8 mouse cellular contexts compared by ENCODE assay signal in the genomic region with DNA sequence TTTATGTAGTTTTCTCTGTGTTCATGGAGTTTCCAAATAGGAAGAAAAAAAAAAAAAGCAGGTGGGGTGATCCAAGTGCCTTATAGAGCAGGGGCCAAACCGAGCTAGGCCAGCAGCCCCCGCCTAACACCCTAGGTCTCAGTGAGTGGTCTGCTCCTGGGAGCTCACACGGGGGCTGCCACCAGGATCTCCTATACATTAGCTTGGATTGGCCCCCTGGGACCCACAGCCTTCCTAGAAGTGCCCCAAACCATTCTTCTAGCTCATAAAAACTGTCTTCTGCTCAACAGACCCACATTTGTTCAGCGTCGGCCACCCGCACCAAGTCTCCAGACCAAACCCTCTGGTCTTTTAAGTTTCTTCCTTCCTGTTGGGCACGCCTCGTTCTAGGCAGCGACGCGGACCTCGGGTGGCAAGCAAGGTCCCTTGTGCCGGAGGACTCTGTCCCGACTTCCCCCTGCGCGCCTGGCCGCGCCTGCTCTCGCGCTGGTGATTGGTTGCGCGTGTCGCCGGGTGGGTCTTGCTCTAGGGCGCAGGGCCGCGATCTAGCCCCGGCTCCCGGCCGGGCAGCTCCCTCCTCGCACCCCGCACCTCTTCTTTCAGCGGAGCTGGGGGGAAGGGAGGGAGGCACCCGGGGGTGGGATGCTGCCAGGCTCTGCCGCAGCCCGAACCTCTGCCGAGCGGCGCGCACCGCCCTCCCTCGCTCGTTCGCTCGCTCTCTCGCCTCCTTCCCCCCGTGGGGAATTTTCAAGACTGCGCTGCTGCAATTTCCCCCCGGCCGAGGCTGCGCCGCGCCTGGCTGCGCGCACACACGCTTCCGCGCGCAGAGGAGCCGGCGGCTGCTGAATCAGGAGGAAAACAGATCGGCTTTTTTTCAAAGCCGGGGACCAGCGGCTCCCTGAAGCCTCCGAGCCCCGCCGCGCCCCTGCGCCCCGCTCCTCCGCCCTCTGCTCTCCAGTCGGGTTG. TPM values are rescaled to one million over a fixed set of nuclear protein-coding genes. Genes with fewer than 3 reads are reported as not detected.
DNase-seq lines count a peak whose midpoint lies in the region; ATAC-seq and TF ChIP-seq lines count a peak whose summit lies in the region.

No protein-coding gene starts in this region.

- H3K9me3 ChIP-seq in CH12.LX (replicated peaks; ENCODE audit: low read length): peaks cover 16% of the 10 kb centered on the region
- no peaks in the 10 kb centered on the region; the same call in 1 of the 2 replicates for H3K9me3 ChIP-seq in embryonic facial prominence, embryonic 15.5 days (replicated peaks)
- peaks cover 6% of the 10 kb centered on the region; the same call in 1 of the 2 replicates for H3K9me3 ChIP-seq in heart, embryonic 13.5 days
- H3K9me3 ChIP-seq in liver, embryonic 15.5 days (replicated peaks): no peaks in the 10 kb centered on the region

- 0 out of 2 replicates have a peak, but pooled peaks have one; percentile 12 for ATAC-seq in embryonic facial prominence, embryonic 15.5 days (ENCODE audit: insufficient number of reproducible peaks, low FRiP score, low TSS enrichment, low read depth)
- no peak for ATAC-seq in heart, embryonic 13.5 days (ENCODE audit: extremely low read depth, insufficient number of reproducible peaks, low FRiP score, low TSS enrichment)
- no peak for ATAC-seq in liver, embryonic 15.5 days (ENCODE audit: insufficient read depth)

- no peaks in the 10 kb centered on the region for H3K36me3 ChIP-seq in CH12.LX (replicated peaks in 1 of 2; ENCODE audit: control insufficient read depth in 1 of 2, insufficient read depth in 1 of 2, low read length in 1 of 2)
- no peaks in the 10 kb centered on the region for H3K36me3 ChIP-seq in embryonic facial prominence, embryonic 15.5 days
- no peaks in the 10 kb centered on the region for H3K36me3 ChIP-seq in heart, embryonic 13.5 days
- no peaks in the 10 kb centered on the region for H3K36me3 ChIP-seq in liver, embryonic 15.5 days (replicated peaks)

- peaks cover 76% of the 10 kb centered on the region for H3K27me3 ChIP-seq in CH12.LX (replicated peaks)
- H3K27me3 ChIP-seq in embryonic facial prominence, embryonic 15.5 days: peaks cover 60% of the 10 kb centered on the region
- peaks cover 89% of the 10 kb centered on the region for H3K27me3 ChIP-seq in heart, embryonic 13.5 days (replicated peaks)
- peaks cover 80% of the 10 kb centered on the region for H3K27me3 ChIP-seq in liver, embryonic 15.5 days

- no peak overlapping the region for H3K9ac ChIP-seq in CH12.LX (ENCODE audit: insufficient read depth, low read depth)
- no peak overlapping the region for H3K9ac ChIP-seq in embryonic facial prominence, embryonic 15.5 days
- H3K9ac ChIP-seq in heart, embryonic 13.5 days: peak overlapping the region; percentile 78
- no peak overlapping the region for H3K9ac ChIP-seq in liver, embryonic 15.5 days

- dilution Hi-C loops in CH12.LX (cut with MboI; ENCODE audit: extremely low pct_ligation_motif_present, extremely low pct_unique_long_range_greater_than_20kb, low sequenced_read_pairs): no loop called here

- no peak for DNase-seq in CH12.LX (ENCODE audit: extremely low read depth)
- DNase-seq in adrenal gland, postnatal 4 days (ENCODE audit: low spot score in 2 of 2): peak; percentile 6 to 11
- peak; percentile 16 to 43 for DNase-seq in kidney, postnatal 36 days
- DNase-seq in c-Kit-positive CD71-positive TER-119-positive erythroid progenitor cells, embryonic 14.5 days (ENCODE audit: low spot score): no peak

- TF ChIP-seq POLR2A in CH12.LX (IDR thresholded peaks at IDR 0.05; ENCODE audit: low read depth, low read length): no peak
- no peak for TF ChIP-seq POLR2A in olfactory bulb, adult 2 months (IDR thresholded peaks at IDR 0.05; ENCODE audit: insufficient read depth, low read depth, low read length)

- no peaks in the 10 kb centered on the region for H3K4me1 ChIP-seq in CH12.LX (ENCODE audit: control insufficient read depth in 1 of 2, insufficient read depth in 2 of 2)
- H3K4me1 ChIP-seq in embryonic facial prominence, embryonic 15.5 days: peaks cover 16% of the 10 kb centered on the region
- H3K4me1 ChIP-seq in heart, embryonic 13.5 days: peaks cover 5% of the 10 kb centered on the region; the same call in 1 of the 2 replicates
- peaks cover 5% of the 10 kb centered on the region; the same call in 1 of the 2 replicates for H3K4me1 ChIP-seq in liver, embryonic 15.5 days (replicated peaks)
- peaks cover 25% of the 10 kb centered on the region for H3K4me1 ChIP-seq in olfactory bulb, adult 2 months (ENCODE audit: control insufficient read depth, insufficient read depth, low read length)

- 0 out of 2 replicates have a peak overlapping the region, but pooled peaks have one; percentile 41 for H3K4me2 ChIP-seq in CH12.LX (ENCODE audit: insufficient read depth, low read depth, poor library complexity, severe bottlenecking)
- H3K4me2 ChIP-seq in embryonic facial prominence, embryonic 15.5 days (replicated peaks): peak overlapping the region; percentile 96
- H3K4me2 ChIP-seq in heart, embryonic 13.5 days: peak overlapping the region; percentile 99
- H3K4me2 ChIP-seq in liver, embryonic 15.5 days: peak overlapping the region; percentile 62

- no peak overlapping the region for H3K4me3 ChIP-seq in CH12.LX (replicated peaks in 1 of 3; ENCODE audit: low read depth in 2 of 3, low read length in 2 of 3, poor library complexity in 1 of 3)
- peak overlapping the region; percentile 56 for H3K4me3 ChIP-seq in embryonic facial prominence, embryonic 15.5 days (replicated peaks)
- H3K4me3 ChIP-seq in heart, embryonic 13.5 days: peak overlapping the region; percentile 68
- peak overlapping the region; percentile 35 for H3K4me3 ChIP-seq in liver, embryonic 15.5 days (replicated peaks)
- peak overlapping the region; percentile 97 for H3K4me3 ChIP-seq in olfactory bulb, adult 2 months (ENCODE audit: insufficient read depth, low read depth, low read length)

- TF ChIP-seq CTCF in CH12.LX (conservative IDR thresholded peaks at IDR 0.05 in 1 of 2, IDR thresholded peaks at IDR 0.05 in 1 of 2; ENCODE audit: low read depth in 2 of 2, low read length in 2 of 2): no peak
- no peak for TF ChIP-seq CTCF in olfactory bulb, adult 2 months (IDR thresholded peaks at IDR 0.05; ENCODE audit: insufficient read depth, low read depth, low read length)

- no peaks in the 10 kb centered on the region for H3K79me2 ChIP-seq in CH12.LX (replicated peaks; ENCODE audit: control insufficient read depth, extremely low read depth, insufficient read depth, poor library complexity, severe bottlenecking)

- H3K27ac ChIP-seq in CH12.LX (ENCODE audit: insufficient read depth, low read depth): no peak overlapping the region
- no peak overlapping the region for H3K27ac ChIP-seq in embryonic facial prominence, embryonic 15.5 days (replicated peaks)
- H3K27ac ChIP-seq in heart, embryonic 13.5 days (replicated peaks): no peak overlapping the region
- H3K27ac ChIP-seq in liver, embryonic 15.5 days (replicated peaks): no peak overlapping the region
- peak overlapping the region; percentile 38 for H3K27ac ChIP-seq in olfactory bulb, adult 2 months (ENCODE audit: insufficient read depth, low read depth, low read length)

- TF ChIP-seq EP300 in CH12.LX (IDR thresholded peaks at IDR 0.05; ENCODE audit: low read length): no peak

- 2% methylated on average over 71 of the region's 72 CpGs for WGBS in embryonic facial prominence, embryonic 15.5 days
- 2% methylated on average over 72 of the region's 72 CpGs for WGBS in heart, embryonic 13.5 days
- WGBS in liver, embryonic 15.5 days (ENCODE audit: insufficient replicate concordance): 3% methylated on average over 63 of the region's 72 CpGs
- 3% methylated on average over 70 of the region's 72 CpGs for WGBS in olfactory bulb, adult 2 months

- TF ChIP-seq RAD21 in CH12.LX (IDR thresholded peaks at IDR 0.05; ENCODE audit: low read depth, low read length): no peak

- in situ Hi-C loops in CH12.LX (cut with MboI; ENCODE audit: low pct_ligation_motif_present, low pct_unique_long_range_greater_than_20kb, low sequenced_read_pairs): no loop called here

TF ChIP-seq in CH12.LX, 34 proteins besides CTCF, POLR2A, EP300 and RAD21:
- TF ChIP-seq E2F4 (IDR thresholded peaks at IDR 0.05; ENCODE audit: insufficient replicate concordance, low read depth, low read length) (no peak), TCF12 (IDR thresholded peaks at IDR 0.05; ENCODE audit: low read depth, low read length) (no peak), KAT2A (IDR thresholded peaks at IDR 0.05; ENCODE audit: insufficient replicate concordance, low read length) (no peak), CHD2 (IDR thresholded peaks at IDR 0.05; ENCODE audit: low read length) (no peak), UBTF (IDR thresholded peaks at IDR 0.05; ENCODE audit: low read depth, low read length) (no peak), CHD1 (IDR thresholded peaks at IDR 0.05; ENCODE audit: low read depth, low read length) (no peak), PAX5 (IDR thresholded peaks at IDR 0.05; ENCODE audit: low read length) (no peak), ZNF384 (IDR thresholded peaks at IDR 0.05; ENCODE audit: low read depth, low read length) (no peak), ELF1 (IDR thresholded peaks at IDR 0.05; ENCODE audit: low read depth, low read length) (no peak), ZKSCAN1 (IDR thresholded peaks at IDR 0.05; ENCODE audit: borderline replicate concordance, low read depth, low read length) (no peak), USF2 (conservative IDR thresholded peaks at IDR 0.05; ENCODE audit: low read depth, low read length) (no peak), TBP (conservative IDR thresholded peaks at IDR 0.05; ENCODE audit: low read depth, low read length) (no peak), HCFC1 (IDR thresholded peaks at IDR 0.05; ENCODE audit: low read depth, low read length) (no peak), SMC3 (IDR thresholded peaks at IDR 0.05; ENCODE audit: low read depth, low read length) (no peak)

RNA-seq across cellular contexts. Expression of gene Cacna1a, which starts 25.9 kb away (rescaled TPM):
- total RNA-seq in CH12.LX (2012; rRNA removed): 6.9 and 9.1 TPM in 2 replicates
- total RNA-seq in CH12.LX (2014; rRNA removed): 2.6 and 2.7 TPM in 2 replicates
- 8.2 and 9.4 TPM in 2 replicates for polyA plus RNA-seq in CH12.LX (2012; ENCODE audit: insufficient read length, low read depth)
- 10 to 100 TPM; 14.8 to 15.6 TPM for total RNA-seq in adrenal gland, postnatal 4 days (2021)
- polyA plus RNA-seq in embryonic facial prominence, embryonic 15.5 days (2015; fragmentation: Nextera tagmentation; extraction: Ambion mirVana): 6.7 and 8.0 TPM in 2 replicates
- polyA plus RNA-seq in heart, embryonic 13.5 days (2015; fragmentation: Nextera tagmentation; extraction: Ambion mirVana): 6.4 and 8.1 TPM in 2 replicates
- 0.15 and 0.26 TPM in 2 replicates for polyA plus RNA-seq in liver, embryonic 15.5 days (2015; fragmentation: Nextera tagmentation; extraction: Ambion mirVana)
- not detected in 2 replicates for polyA plus RNA-seq in olfactory bulb, adult 2 months (2012; ENCODE audit: insufficient read depth, insufficient read length, low replicate concordance, missing spikeins)

Comparison
In these comparisons a context has a peak if more than half of its experiments do, and no peak if none do; other contexts are left out.
1. DNase-seq: peak in adrenal gland, postnatal 4 days (2 of 2) and kidney, postnatal 36 days (2 of 2); none in CH12.LX (single experiment) and c-Kit-positive CD71-positive TER-119-positive erythroid progenitor cells, embryonic 14.5 days (single experiment).
2. H3K4me2 ChIP-seq: peak in every context shown above with its lines; median percentile 99 in heart, embryonic 13.5 days; 96 in embryonic facial prominence, embryonic 15.5 days; 62 in liver, embryonic 15.5 days; 41 in CH12.LX.
3. H3K4me3 ChIP-seq: peak in embryonic facial prominence, embryonic 15.5 days (single experiment), heart, embryonic 13.5 days (single experiment), liver, embryonic 15.5 days (single experiment) and olfactory bulb, adult 2 months (single experiment); none in CH12.LX (0 of 3).